Mouse (Mus musculus): ENCODE data around the gene Lif. TPM values are rescaled to one million over a fixed set of nuclear protein-coding genes. Genes with fewer than 3 reads are reported as not detected.

Lif gene
- polyA plus RNA-seq, 1 experiment from 2014 or later, result 0.08 TPM

DNA sequence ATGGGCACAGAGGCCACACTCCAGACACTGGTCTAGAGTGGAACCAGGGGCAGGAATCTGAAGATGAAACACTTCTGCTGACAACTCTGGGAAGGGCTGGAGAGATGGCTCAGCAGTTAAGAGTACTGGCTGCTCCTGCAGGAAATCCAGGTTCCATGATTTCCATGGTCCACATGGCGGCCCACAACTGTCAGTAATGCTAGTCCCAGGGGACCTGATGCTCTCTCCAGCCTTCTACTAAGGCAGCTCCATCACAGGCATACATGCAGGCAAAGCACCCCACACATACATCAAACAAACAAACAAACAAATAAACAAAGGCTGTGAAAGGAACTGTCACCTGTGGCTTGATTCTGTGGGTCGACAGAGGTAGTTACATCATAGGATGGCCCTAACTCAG lies 48.7 kb downstream of the Lif start:
- no peak overlapping the region for H3K4me2 ChIP-seq (replicated peaks)
- H3K9me3 ChIP-seq, result no peaks in the 10 kb centered on the region
- no peak overlapping the region for H3K4me3 ChIP-seq
- WGBS, result 71% methylated on average over 2 of the region's 2 CpGs
- no peak overlapping the region for H3K9ac ChIP-seq
- H3K27ac ChIP-seq, result no peak overlapping the region
- ATAC-seq (ENCODE audit: low FRiP score, low read depth), result no peak
- peaks cover 44% of the 10 kb centered on the region for H3K4me1 ChIP-seq
- no peaks in the 10 kb centered on the region for H3K27me3 ChIP-seq
- H3K36me3 ChIP-seq, result no peaks in the 10 kb centered on the region

GRCm38 (mm10) chr11:4308060-4308513 lies 50.7 kb downstream of the Lif start:
- no peaks in the 10 kb centered on the region for H3K27me3 ChIP-seq
- H3K9ac ChIP-seq, result 0 out of 2 replicates have a peak overlapping the region, but pooled peaks have one; percentile 32
- H3K36me3 ChIP-seq, result no peaks in the 10 kb centered on the region
- 6% methylated on average over 6 of the region's 6 CpGs for WGBS
- peak; percentile 28; the same call in 1 of the 2 replicates for ATAC-seq (ENCODE audit: low FRiP score, low read depth)
- peak overlapping the region; percentile 57 for H3K4me2 ChIP-seq (replicated peaks)
- H3K4me1 ChIP-seq, result peaks cover 34% of the 10 kb centered on the region
- H3K27ac ChIP-seq, result peak overlapping the region; percentile 87
- H3K9me3 ChIP-seq, result no peaks in the 10 kb centered on the region
- peak overlapping the region; percentile 15; the same call in 1 of the 2 replicates for H3K4me3 ChIP-seq

- peak overlapping the region; percentile 57 for H3K4me2 ChIP-seq (replicated peaks)
- H3K27me3 ChIP-seq, result no peaks in the 10 kb centered on the region
- peaks cover 32% of the 10 kb centered on the region for H3K4me1 ChIP-seq
- no peaks in the 10 kb centered on the region for H3K9me3 ChIP-seq
- peak; percentile 87 for ATAC-seq (ENCODE audit: low FRiP score, low read depth)
- peak overlapping the region; percentile 15 for H3K4me3 ChIP-seq
- H3K9ac ChIP-seq, result 0 out of 2 replicates have a peak overlapping the region, but pooled peaks have one; percentile 32
- H3K36me3 ChIP-seq, result no peaks in the 10 kb centered on the region
- peak overlapping the region; percentile 87 for H3K27ac ChIP-seq
- WGBS, result 12% methylated on average over 25 of the region's 25 CpGs
These were observed 51.4 kb downstream of the Lif start for GRCm38 (mm10) chr11:4308514-4309450.

- Histone ChIP-seq H3K4me1 (peaks cover 32% of the 10 kb centered on the region), H3K9me3 (no peaks in the 10 kb centered on the region), H3K4me2 (replicated peaks) (no peak overlapping the region), H3K27me3 (no peaks in the 10 kb centered on the region), H3K9ac (no peak overlapping the region), H3K4me3 (no peak overlapping the region), H3K27ac (peak overlapping the region; percentile 22; the same call in 1 of the 2 replicates), H3K36me3 (no peaks in the 10 kb centered on the region)
- ATAC-seq (ENCODE audit: low FRiP score, low read depth), result no peak
- 74% methylated on average over 4 of the region's 4 CpGs for WGBS
These were observed 52.3 kb downstream of the Lif start for GRCm38 (mm10) chr11:4309613-4310012.

- no peak overlapping the region for H3K4me3 ChIP-seq
These were observed 53.0 kb downstream of the Lif start for GRCm38 (mm10) chr11:4310324-4310723.

DNA sequence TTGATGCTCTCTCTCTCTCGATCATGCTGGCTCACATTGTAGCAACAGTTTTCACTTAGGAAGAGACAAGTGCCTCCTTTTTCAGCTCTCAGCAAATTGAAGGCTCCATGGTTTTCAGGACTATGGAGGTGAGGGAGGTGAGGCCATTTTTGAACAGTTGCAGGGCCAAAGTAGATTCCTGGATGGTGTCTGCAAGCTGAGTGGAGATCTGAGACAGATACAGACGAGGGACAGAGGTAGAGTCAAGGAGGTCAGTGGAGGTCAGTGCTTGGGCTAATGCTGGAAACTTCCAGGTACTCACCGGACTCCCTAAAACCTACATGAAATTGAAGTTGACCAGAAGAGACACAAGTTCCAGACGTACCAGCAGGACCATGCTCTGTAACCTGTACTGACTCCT lies 54.8 kb downstream of the Lif start:
- 65% methylated on average over 4 of the region's 4 CpGs for WGBS
- no peak overlapping the region for H3K9ac ChIP-seq
- ATAC-seq (ENCODE audit: low FRiP score, low read depth), result no peak

More at GRCm38 (mm10) chr11:4310324-4310723, 53.0 kb downstream of the Lif start:
- H3K27ac ChIP-seq, result no peak overlapping the region
- no peak for ATAC-seq (ENCODE audit: low FRiP score, low read depth)
- no peaks in the 10 kb centered on the region for H3K9me3 ChIP-seq
- peaks cover 32% of the 10 kb centered on the region for H3K4me1 ChIP-seq
- no peak overlapping the region for H3K4me2 ChIP-seq (replicated peaks)
- no peak overlapping the region for H3K9ac ChIP-seq
- H3K27me3 ChIP-seq, result no peaks in the 10 kb centered on the region
- no peaks in the 10 kb centered on the region for H3K36me3 ChIP-seq
- 77% methylated on average over 4 of the region's 4 CpGs for WGBS

GRCm38 (mm10) chr11:4317287-4317686 lies 59.9 kb downstream of the Lif start:
- H3K9me3 ChIP-seq, result no peaks in the 10 kb centered on the region
- no peak overlapping the region for H3K9ac ChIP-seq
- no peaks in the 10 kb centered on the region for H3K27me3 ChIP-seq
- no peak overlapping the region for H3K4me3 ChIP-seq
- WGBS, result 73% methylated on average over 5 of the region's 5 CpGs
- no peaks in the 10 kb centered on the region for H3K4me1 ChIP-seq
- no peak overlapping the region for H3K27ac ChIP-seq
- no peak overlapping the region for H3K4me2 ChIP-seq (replicated peaks)
- ATAC-seq (ENCODE audit: low FRiP score, low read depth), result no peak
- no peaks in the 10 kb centered on the region for H3K36me3 ChIP-seq

More for the DNA sequence above, 54.8 kb downstream of the Lif start:
- peaks cover 27% of the 10 kb centered on the region for H3K4me1 ChIP-seq
- no peak overlapping the region for H3K27ac ChIP-seq
- no peak overlapping the region for H3K4me3 ChIP-seq
- no peaks in the 10 kb centered on the region for H3K36me3 ChIP-seq
- no peaks in the 10 kb centered on the region for H3K27me3 ChIP-seq
- H3K9me3 ChIP-seq, result no peaks in the 10 kb centered on the region
- no peak overlapping the region for H3K4me2 ChIP-seq (replicated peaks)

GRCm38 (mm10) chr11:4318011-4318410 lies 60.7 kb downstream of the Lif start:
- no peaks in the 10 kb centered on the region for H3K27me3 ChIP-seq
- H3K4me2 ChIP-seq (replicated peaks), result no peak overlapping the region
- H3K9me3 ChIP-seq, result no peaks in the 10 kb centered on the region
- no peak overlapping the region for H3K9ac ChIP-seq
- no peak overlapping the region for H3K27ac ChIP-seq
- peaks cover 2% of the 10 kb centered on the region; the same call in 1 of the 2 replicates for H3K4me1 ChIP-seq
- ATAC-seq (ENCODE audit: low FRiP score, low read depth), result no peak
- H3K36me3 ChIP-seq, result no peaks in the 10 kb centered on the region
- WGBS, result 58% methylated on average over 3 of the region's 3 CpGs
- no peak overlapping the region for H3K4me3 ChIP-seq

- H3K4me2 ChIP-seq (replicated peaks), result no peak overlapping the region
- H3K9me3 ChIP-seq, result no peaks in the 10 kb centered on the region
- no peak overlapping the region for H3K27ac ChIP-seq
- no peak overlapping the region for H3K4me3 ChIP-seq
- ATAC-seq (ENCODE audit: low FRiP score, low read depth), result no peak
- 86% methylated on average over 14 of the region's 14 CpGs for WGBS
- H3K9ac ChIP-seq, result no peak overlapping the region
- peaks cover 3% of the 10 kb centered on the region; the same call in 1 of the 2 replicates for H3K4me1 ChIP-seq
- no peaks in the 10 kb centered on the region for H3K36me3 ChIP-seq
- H3K27me3 ChIP-seq, result no peaks in the 10 kb centered on the region
These were observed 62.0 kb downstream of the Lif start for GRCm38 (mm10) chr11:4319212-4319955.

GRCm38 (mm10) chr11:4320876-4321275 lies 63.5 kb downstream of the Lif start:
- H3K36me3 ChIP-seq, result no peaks in the 10 kb centered on the region
- WGBS, result 75% methylated on average over 4 of the region's 4 CpGs
- ATAC-seq (ENCODE audit: low FRiP score, low read depth), result no peak

More at GRCm38 (mm10) chr11:4320876-4321275, 63.5 kb downstream of the Lif start:
- Histone ChIP-seq H3K4me1 (peaks cover 3% of the 10 kb centered on the region; the same call in 1 of the 2 replicates), H3K4me2 (replicated peaks) (no peak overlapping the region), H3K9me3 (no peaks in the 10 kb centered on the region), H3K9ac (no peak overlapping the region), H3K27me3 (no peaks in the 10 kb centered on the region), H3K4me3 (no peak overlapping the region), H3K27ac (no peak overlapping the region)
